Mouse (Mus musculus): ENCODE results near the gene Fxyd4. TPM values are rescaled to one million over a fixed set of nuclear protein-coding genes. Genes with fewer than 3 reads are reported as not detected.

Fxyd4 gene
- polyA plus RNA-seq, 1 experiment from 2014 or later: 1.7 TPM

- 50% methylated on average over 1 of the region's 1 CpGs for WGBS
- ATAC-seq: no peak
- Histone ChIP-seq H3K27me3 (replicated peaks; ENCODE audit: control insufficient read depth, insufficient read depth, low read length) (no peaks in the 10 kb centered on the region), H3K4me1 (ENCODE audit: control insufficient read depth, insufficient read depth, low read depth, low read length) (no peaks in the 10 kb centered on the region), H3K4me3 (ENCODE audit: low read length) (no peak overlapping the region), H3K4me2 (ENCODE audit: low read length) (no peak overlapping the region), H3K36me3 (ENCODE audit: control insufficient read depth, insufficient read depth, low read length) (no peaks in the 10 kb centered on the region), H3K9ac (ENCODE audit: low read depth, low read length) (no peak overlapping the region), H3K27ac (ENCODE audit: low read depth, low read length) (no peak overlapping the region), H3K9me3 (ENCODE audit: control insufficient read depth, low read length) (no peaks in the 10 kb centered on the region)
These were observed 49.5 kb downstream of the Fxyd4 start for GRCm38 (mm10) chr6:117888032-117888431.

- H3K27ac ChIP-seq (ENCODE audit: low read depth, low read length): no peak overlapping the region
- no peak overlapping the region for H3K4me2 ChIP-seq (ENCODE audit: low read length)
- no peaks in the 10 kb centered on the region for H3K36me3 ChIP-seq (ENCODE audit: control insufficient read depth, insufficient read depth, low read length)
- no peak overlapping the region for H3K4me3 ChIP-seq (ENCODE audit: low read length)
- no peak overlapping the region for H3K9ac ChIP-seq (ENCODE audit: low read depth, low read length)
- no peaks in the 10 kb centered on the region for H3K4me1 ChIP-seq (ENCODE audit: control insufficient read depth, insufficient read depth, low read depth, low read length)
- no peaks in the 10 kb centered on the region for H3K27me3 ChIP-seq (replicated peaks; ENCODE audit: control insufficient read depth, insufficient read depth, low read length)
- H3K9me3 ChIP-seq (ENCODE audit: control insufficient read depth, low read length): no peaks in the 10 kb centered on the region
- ATAC-seq: no peak
- 90% methylated on average over 2 of the region's 2 CpGs for WGBS
These were observed 51.5 kb downstream of the Fxyd4 start for GRCm38 (mm10) chr6:117885943-117886342.

Small RNA genes lying within 50 kb of the gene (microRNA-seq; reads per million reads assigned to microRNA genes)
- not detected for gene Gm25535

Other genes starting within 250 kb of the Fxyd4 start
- gene Zfp637, start 96.5 kb downstream of the Fxyd4 start, polyA plus RNA-seq (2015; fragmentation: Nextera tagmentation; extraction: Ambion mirVana): 130 and 137 TPM in 2 replicates
- gene Zfp239, start 75.6 kb downstream of the Fxyd4 start, polyA plus RNA-seq (2015; fragmentation: Nextera tagmentation; extraction: Ambion mirVana): 17.2 and 18.3 TPM in 2 replicates
- 250 and 271 TPM in 2 replicates for gene Hnrnpf, start 37.4 kb downstream of the Fxyd4 start, polyA plus RNA-seq (2015; fragmentation: Nextera tagmentation; extraction: Ambion mirVana)
- gene Rasgef1a, start 73.7 kb upstream of the Fxyd4 start, polyA plus RNA-seq (2015; fragmentation: Nextera tagmentation; extraction: Ambion mirVana): 5.7 and 6.5 TPM in 2 replicates
- 10.7 and 10.9 TPM in 2 replicates for gene Csgalnact2, start 201.4 kb upstream of the Fxyd4 start, polyA plus RNA-seq (2015; fragmentation: Nextera tagmentation; extraction: Ambion mirVana)

All from hindbrain, embryonic 16.5 days (tissue).